Mouse (Mus musculus): ENCODE measurements at regions not wholly inside any gene's neighbourhood (a gene's known extent, or its start where the extent isn't known, plus 50 kb on each side); places are given as distances from the start of the nearest gene placed in this dataset.

GRCm38 (mm10) chr3:101694311-101694710 lies 89.8 kb upstream of the Atp1a1 start:
- no peak for ATAC-seq (replicated peaks; ENCODE audit: poor library complexity)

- ATAC-seq (replicated peaks; ENCODE audit: poor library complexity), result 0 out of 2 replicates have a peak, but pooled peaks have one; percentile 14
Observed at GRCm38 (mm10) chr3:101691937-101692604, 87.6 kb upstream of the Atp1a1 start.

- no peak for ATAC-seq (replicated peaks; ENCODE audit: poor library complexity)
Observed at GRCm38 (mm10) chr3:101690779-101691178, 86.3 kb upstream of the Atp1a1 start.

- ATAC-seq (replicated peaks; ENCODE audit: poor library complexity), result no peak
Observed at GRCm38 (mm10) chr3:101690222-101690621, 85.7 kb upstream of the Atp1a1 start.

GRCm38 (mm10) chr3:101685203-101685602 lies 80.7 kb upstream of the Atp1a1 start:
- ATAC-seq (replicated peaks; ENCODE audit: poor library complexity), result peak; percentile 77

- ATAC-seq (replicated peaks; ENCODE audit: poor library complexity), result no peak
Observed at GRCm38 (mm10) chr3:101672943-101673342, 68.5 kb upstream of the Atp1a1 start.

GRCm38 (mm10) chr3:101670561-101671001 lies 66.1 kb upstream of the Atp1a1 start:
- peak; percentile 85 for ATAC-seq (replicated peaks; ENCODE audit: poor library complexity)

- ATAC-seq (replicated peaks; ENCODE audit: poor library complexity), result no peak
Observed at GRCm38 (mm10) chr3:101669743-101670142, 65.3 kb upstream of the Atp1a1 start.

GRCm38 (mm10) chr3:101667767-101668387 lies 63.4 kb upstream of the Atp1a1 start:
- ATAC-seq (replicated peaks; ENCODE audit: poor library complexity), result no peak

- ATAC-seq (replicated peaks; ENCODE audit: poor library complexity), result no peak
Observed at GRCm38 (mm10) chr3:101667186-101667585, 62.7 kb upstream of the Atp1a1 start.

- no peak for ATAC-seq (replicated peaks; ENCODE audit: poor library complexity)
Observed at GRCm38 (mm10) chr3:101666583-101666982, 62.1 kb upstream of the Atp1a1 start.

GRCm38 (mm10) chr3:101661184-101661992 lies 56.9 kb upstream of the Atp1a1 start:
- no peak for ATAC-seq (replicated peaks; ENCODE audit: poor library complexity)

GRCm38 (mm10) chr3:101660635-101661034 lies 56.2 kb upstream of the Atp1a1 start:
- ATAC-seq (replicated peaks; ENCODE audit: poor library complexity), result no peak

GRCm38 (mm10) chr3:101660176-101660575 lies 55.7 kb upstream of the Atp1a1 start:
- no peak for ATAC-seq (replicated peaks; ENCODE audit: poor library complexity)

GRCm38 (mm10) chr3:101657979-101658378 lies 53.5 kb upstream of the Atp1a1 start:
- no peak for ATAC-seq (replicated peaks; ENCODE audit: poor library complexity)

GRCm38 (mm10) chr3:101654720-101655119 lies 50.2 kb upstream of the Atp1a1 start:
- no peak for ATAC-seq (replicated peaks; ENCODE audit: poor library complexity)
